8 mouse cellular contexts compared by ENCODE assay signal in genomic region chr19:56547456-56548229, GRCm38 (mm10). TPM values are rescaled to one million over a fixed set of nuclear protein-coding genes. Genes with fewer than 3 reads are reported as not detected.
DNase-seq lines count a peak whose midpoint lies in the region; ATAC-seq lines count a peak whose summit lies in the region.

Gene Dclre1a (minus strand): TSS chr19:56548222.

- peak; percentile 64 for DNase-seq in Muller cell, postnatal 12 days (ENCODE audit: inconsistent ontology term)
- peak; percentile 73 for DNase-seq in cerebellum, adult 9-11 months
- no peak for DNase-seq in hindbrain, embryonic 14.5 days (ENCODE audit: low spot score)
- DNase-seq in left cerebral cortex, adult 18-20 months (ENCODE audit: low spot score in 2 of 2) = peak; percentile 49 to 70
- DNase-seq in lung, postnatal 36 days = peak; percentile 78
- peak; percentile 78 to 79 for DNase-seq in right cerebral cortex, postnatal 10 days (ENCODE audit: low spot score in 2 of 2)
- DNase-seq in urinary bladder, postnatal 14 days (ENCODE audit: low spot score) = peak; percentile 67

- WGBS in hindbrain, embryonic 14.5 days = 11% methylated on average over 20 of the region's 20 CpGs

- H3K9me3 ChIP-seq in hindbrain, embryonic 14.5 days (ENCODE audit: control insufficient read depth, low read length) = no peaks in the 10 kb centered on the region

- peak within 1 kb of the TSS; percentile 94 for H3K27ac ChIP-seq in hindbrain, embryonic 14.5 days

- peaks cover 18% of the 10 kb centered on the region for H3K4me1 ChIP-seq in hindbrain, embryonic 14.5 days (replicated peaks; ENCODE audit: control insufficient read depth, insufficient read depth, low read length)

- H3K4me2 ChIP-seq in hindbrain, embryonic 14.5 days (replicated peaks) = peak within 1 kb of the TSS; percentile 71

- H3K36me3 ChIP-seq in hindbrain, embryonic 14.5 days (replicated peaks; ENCODE audit: control insufficient read depth, insufficient read depth) = peaks cover 22% of the 10 kb centered on the region

- ATAC-seq in frontal cortex, adult (ENCODE audit: low TSS enrichment) = 0 out of 2 replicates have a peak, but pooled peaks have one; percentile 38
- peak; percentile 77 for ATAC-seq in hindbrain, embryonic 14.5 days (ENCODE audit: low FRiP score)

- peak within 1 kb of the TSS; percentile 90 for H3K9ac ChIP-seq in hindbrain, embryonic 14.5 days

- H3K4me3 ChIP-seq in hindbrain, embryonic 14.5 days (replicated peaks; ENCODE audit: low read length) = peak within 1 kb of the TSS; percentile 81

- no peaks in the 10 kb centered on the region for H3K27me3 ChIP-seq in hindbrain, embryonic 14.5 days (ENCODE audit: control insufficient read depth, insufficient read depth, low read length)

RNA-seq across cellular contexts. Expression of gene Dclre1a, which starts in this region (rescaled TPM):
- 10.4 and 11.8 TPM in 2 replicates for polyA plus RNA-seq in hindbrain, embryonic 14.5 days (2014; fragmentation: Nextera tagmentation; extraction: Ambion mirVana)
- 10 to 100 TPM in 1 of 2 experiments, 1 to 10 TPM in 1; 9.0 to 10.1 TPM for total RNA-seq in left cerebral cortex, adult 18-20 months (2021)
